Mouse (Mus musculus) brain, embryonic 14.5 days (tissue): ENCODE measurements around the gene Prkar1b.

ENCODE experiments used
- CTCF ChIP-seq: fragments of 200-500 bp; IDR thresholded peaks from 2 replicates; pipeline ENCODE4 v1.5.1; 2012; ENCODE audit warnings: inconsistent platforms, mild to moderate bottlenecking, moderate library complexity, borderline replicate concordance; ENCODE audit not compliant: insufficient read depth, insufficient read length; ENCODE audit errors: extremely low read depth
- POLR2A ChIP-seq: fragments of 200-500 bp; IDR thresholded peaks from 2 replicates; pipeline ENCODE4 v1.6.1; 2012; ENCODE audit warnings: mild to moderate bottlenecking, inconsistent platforms, borderline replicate concordance; ENCODE audit not compliant: poor library complexity, insufficient read depth, insufficient read length, severe bottlenecking; ENCODE audit errors: extremely low read depth

GRCm38 (mm10) chr5:139084302-139084701 is 65.5 kb downstream of the Prkar1b start:
- TF ChIP-seq CTCF: no peak
- TF ChIP-seq POLR2A: no peak
